ENCODE assay signal across 22 mouse cellular contexts in the genomic region with DNA sequence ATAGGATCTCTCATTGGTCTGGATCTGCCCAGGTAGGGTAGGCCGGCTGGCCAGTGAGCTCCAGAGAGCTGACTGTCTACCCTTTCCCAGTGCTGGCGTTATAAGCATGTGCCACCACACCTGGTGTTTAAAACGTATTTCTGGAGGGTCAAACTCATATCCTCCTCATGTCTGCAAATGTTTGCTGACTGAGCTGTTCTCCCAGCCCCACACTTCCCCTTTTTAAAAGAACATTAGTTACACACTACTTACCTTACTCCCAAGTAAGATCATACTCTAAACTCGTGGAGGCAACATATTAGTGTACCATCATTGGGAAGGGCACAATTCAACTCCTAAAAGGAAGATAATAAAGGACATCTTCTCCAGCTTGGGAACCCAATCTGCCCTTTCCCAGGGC.
DNase-seq lines count a peak whose midpoint lies in the region; ATAC-seq and TF ChIP-seq lines count a peak whose summit lies in the region.
"Had no signal": no experiment of that assay in that cellular context is flagged by ENCODE, and none has a peak within 500 bp of the region (broad histone marks: within the 10 kb centered on the region; RNA-seq: fewer than 3 reads in every experiment).

No protein-coding gene starts in this region.

- 80% methylated on average over 4 of the region's 4 CpGs for WGBS in liver, adult 2 months

- no peak for DNase-seq in liver, adult 2 months (ENCODE audit: extremely low read depth, low read depth, low spot score)
- DNase-seq in liver = no peak
- DNase-seq in frontal cortex, adult 2 months (ENCODE audit: extremely low spot score in 1 of 2, low spot score in 1 of 2) = no peak
- DNase-seq in lung, postnatal 10 days = no peak
- DNase-seq: adrenal gland, postnatal 14 days; cerebellum, adult 11-12 months; cerebellum, adult 9-11 months; cerebellum, postnatal 36 days; forebrain, postnatal 0 days; gastrocnemius, adult 2 months; gastrocnemius, postnatal 25 days; heart, adult 18-20 months; heart, postnatal 10 days; heart, postnatal 4 days had no signal

- peak overlapping the region; percentile 85 for H3K27ac ChIP-seq in liver, adult 2 months (replicated peaks; ENCODE audit: insufficient read depth, low read depth, low read length)
- H3K27ac ChIP-seq: embryonic facial prominence, embryonic 10.5 days; forebrain, embryonic 13.5 days; gastrocnemius, adult 2 months; heart, embryonic 10.5 days; hindbrain, embryonic 13.5 days; hindbrain, postnatal 0 days had no signal

- H3K4me1 ChIP-seq in liver, adult 2 months (ENCODE audit: control insufficient read depth, insufficient read depth, low read length) = peaks cover 39% of the 10 kb centered on the region
- H3K4me1 ChIP-seq: forebrain, embryonic 13.5 days had no signal

- no peak for TF ChIP-seq CTCF in liver, adult 2 months (IDR thresholded peaks at IDR 0.05; ENCODE audit: low read depth, low read length)

- no peaks in the 10 kb centered on the region for H3K79me2 ChIP-seq in liver, adult 2 months (ENCODE audit: control insufficient read depth, insufficient read depth, low read length)

- H3K36me3 ChIP-seq in liver, adult 2 months (ENCODE audit: control insufficient read depth, insufficient read depth, low read length) = no peaks in the 10 kb centered on the region
- H3K36me3 ChIP-seq: embryonic facial prominence, embryonic 10.5 days; G1E; heart, embryonic 10.5 days; hindbrain, embryonic 13.5 days had no signal

- H3K9ac ChIP-seq in liver, adult 2 months (ENCODE audit: low read depth, low read length) = no peak overlapping the region
- H3K9ac ChIP-seq: forebrain, embryonic 13.5 days; forebrain, postnatal 0 days; hindbrain, embryonic 13.5 days had no signal

- no peak overlapping the region for H3K4me3 ChIP-seq in liver, adult 2 months (ENCODE audit: insufficient read depth, low read depth, low read length)
- H3K4me3 ChIP-seq: embryonic facial prominence, embryonic 10.5 days; forebrain, embryonic 13.5 days; gastrocnemius, adult 2 months; heart, embryonic 10.5 days; hindbrain, embryonic 13.5 days had no signal

- ATAC-seq in granulocyte monocyte progenitor cell, adult 5-6 weeks (replicated peaks; ENCODE audit: poor library complexity, severe bottlenecking) = peak; percentile 68
- peak; percentile 59 for ATAC-seq in neutrophil, adult 5-6 weeks (ENCODE audit: extremely low read depth, insufficient number of reproducible peaks, low FRiP score, poor library complexity, severe bottlenecking)
- ATAC-seq: forebrain, embryonic 13.5 days; forebrain, postnatal 0 days; hindbrain, postnatal 0 days had no signal

- no peaks in the 10 kb centered on the region for H3K27me3 ChIP-seq in liver, adult 2 months (ENCODE audit: control insufficient read depth, insufficient read depth, low read length)
- H3K27me3 ChIP-seq: forebrain, embryonic 13.5 days had no signal

- no peak for TF ChIP-seq POLR2A in liver, adult 2 months (IDR thresholded peaks at IDR 0.05; ENCODE audit: extremely low read depth, insufficient read depth, low read length)
